Mouse (Mus musculus) urinary bladder, postnatal 4 days (tissue): ENCODE measurements at regions not wholly inside any gene's neighbourhood (a gene's known extent, or its start where the extent isn't known, plus 50 kb on each side); places are given as distances from the start of the nearest gene placed in this dataset.

Experiments
- DNase-seq, 2 experiments: peaks; one replicate each; pipeline ENCODE4 v3.0.0; 2021 to 2022; ENCODE audit warnings: low spot score in 2 of 2

- DNase-seq = peak in 1 of 2 experiments; percentile 44
Observed at GRCm38 (mm10) chr2:173334856-173335595, 58.7 kb upstream of the Pmepa1 start.

DNA sequence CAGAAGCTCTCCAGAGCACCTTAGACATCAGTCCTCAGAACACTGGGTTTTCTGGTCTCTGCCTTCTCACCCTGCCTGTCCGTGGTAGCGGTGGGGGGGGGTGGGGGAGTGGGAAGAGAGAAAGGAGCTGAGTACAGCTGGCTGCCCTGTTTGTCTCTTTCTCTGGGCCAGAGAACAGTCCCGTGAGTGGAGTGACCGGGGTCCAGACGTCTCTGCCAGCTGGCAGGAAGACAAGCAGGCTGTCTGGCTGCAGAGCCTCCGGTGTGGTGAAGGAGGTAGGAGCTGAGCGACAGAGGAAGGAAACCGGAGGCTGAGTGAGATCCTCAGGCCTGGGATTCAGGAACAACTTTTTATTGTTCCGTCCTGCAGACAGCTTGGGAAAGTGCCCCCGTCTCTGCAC lies 59.5 kb upstream of the Pmepa1 start:
- DNase-seq = peak in 1 of 2 experiments; percentile 72

- no peak for DNase-seq
Observed at GRCm38 (mm10) chr2:173337666-173338065, 61.3 kb upstream of the Pmepa1 start.

GRCm38 (mm10) chr2:173338671-173339070 lies 62.3 kb upstream of the Pmepa1 start:
- DNase-seq = peak in 1 of 2 experiments; percentile 60

- DNase-seq = no peak
Observed at GRCm38 (mm10) chr2:173339211-173339610, 62.9 kb upstream of the Pmepa1 start.

GRCm38 (mm10) chr2:173340044-173340601 lies 63.8 kb upstream of the Pmepa1 start:
- peak in 1 of 2 experiments; percentile 54 for DNase-seq

GRCm38 (mm10) chr2:173342605-173343260 lies 66.4 kb upstream of the Pmepa1 start:
- DNase-seq = no peak

GRCm38 (mm10) chr2:173343665-173344064 lies 67.3 kb upstream of the Pmepa1 start:
- no peak for DNase-seq

DNA sequence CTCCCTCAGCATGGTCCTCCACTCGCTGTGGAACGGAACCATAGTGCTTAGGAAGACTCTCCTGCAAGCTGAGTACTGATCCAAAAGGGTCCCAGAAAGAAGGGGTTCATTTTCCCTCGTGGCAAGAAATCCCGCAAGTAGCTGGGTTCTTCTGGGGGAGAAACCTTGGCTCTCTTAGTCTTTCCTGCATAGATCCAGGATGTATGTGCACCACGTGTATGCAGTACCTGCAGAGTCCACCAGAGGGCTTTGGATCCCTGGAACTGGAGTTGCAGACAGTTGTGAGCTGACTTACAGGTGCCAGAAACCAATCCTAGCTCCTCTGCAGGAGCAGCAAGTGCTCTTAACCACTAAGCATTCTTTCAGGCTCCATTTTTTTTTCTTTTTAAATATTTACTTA lies 67.9 kb upstream of the Pmepa1 start:
- DNase-seq = no peak

- no peak for DNase-seq
Observed at GRCm38 (mm10) chr2:173347341-173347740, 71.0 kb upstream of the Pmepa1 start.

DNA sequence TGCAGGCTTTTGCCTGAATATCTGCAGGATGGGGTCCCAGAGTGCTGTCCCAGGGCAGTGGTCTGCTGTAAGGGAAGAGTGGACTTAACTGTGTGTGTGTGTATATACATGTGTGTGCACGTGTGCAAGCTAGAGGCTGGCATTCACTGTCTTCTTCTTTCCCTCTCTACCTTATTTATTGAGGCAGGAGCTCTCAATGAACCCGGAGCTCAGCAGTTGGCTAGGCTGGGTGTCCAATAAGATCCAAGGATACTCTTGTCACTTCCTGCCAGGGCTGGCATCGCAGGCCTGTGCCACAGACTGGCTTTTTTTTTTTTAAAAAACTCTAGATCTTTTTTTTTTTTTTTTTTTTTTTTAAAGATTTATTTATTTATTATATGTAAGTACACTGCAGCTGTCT lies 72.4 kb upstream of the Pmepa1 start:
- DNase-seq = no peak

GRCm38 (mm10) chr2:173349510-173349909 lies 73.2 kb upstream of the Pmepa1 start:
- DNase-seq = no peak

- no peak for DNase-seq
Observed at GRCm38 (mm10) chr2:173349910-173350309, 73.6 kb upstream of the Pmepa1 start.

GRCm38 (mm10) chr2:173350405-173350804 lies 74.1 kb upstream of the Pmepa1 start:
- DNase-seq = no peak

- DNase-seq = no peak
Observed at GRCm38 (mm10) chr2:173350831-173351230, 74.5 kb upstream of the Pmepa1 start.

- DNase-seq = peak; percentile 75 to 80
Observed at GRCm38 (mm10) chr2:173351831-173352755, 75.8 kb upstream of the Pmepa1 start.

- DNase-seq = no peak
Observed at GRCm38 (mm10) chr2:173352756-173353139, 76.4 kb upstream of the Pmepa1 start.

- no peak for DNase-seq
Observed at GRCm38 (mm10) chr2:173353435-173354241, 77.3 kb upstream of the Pmepa1 start.

DNA sequence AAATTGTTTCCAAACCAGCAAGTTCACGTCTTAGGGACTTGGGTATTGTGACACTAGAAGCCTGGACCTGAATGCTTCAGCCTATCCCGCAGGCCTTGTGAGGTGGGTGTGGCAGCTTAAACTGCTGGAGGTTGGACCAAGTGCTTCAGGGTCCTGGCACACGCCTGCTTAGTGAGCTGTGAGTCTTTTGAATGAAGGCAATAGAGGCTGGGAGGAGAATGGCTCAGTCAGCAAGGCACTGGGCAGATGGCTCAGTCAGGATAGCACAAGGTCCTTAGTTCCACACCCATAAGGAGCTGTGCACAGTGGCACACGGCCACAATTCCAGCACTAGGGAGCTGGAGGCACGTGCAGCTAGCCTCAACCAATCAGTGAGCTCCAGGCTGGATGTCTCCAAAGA lies 80.5 kb upstream of the Pmepa1 start:
- DNase-seq = no peak

DNA sequence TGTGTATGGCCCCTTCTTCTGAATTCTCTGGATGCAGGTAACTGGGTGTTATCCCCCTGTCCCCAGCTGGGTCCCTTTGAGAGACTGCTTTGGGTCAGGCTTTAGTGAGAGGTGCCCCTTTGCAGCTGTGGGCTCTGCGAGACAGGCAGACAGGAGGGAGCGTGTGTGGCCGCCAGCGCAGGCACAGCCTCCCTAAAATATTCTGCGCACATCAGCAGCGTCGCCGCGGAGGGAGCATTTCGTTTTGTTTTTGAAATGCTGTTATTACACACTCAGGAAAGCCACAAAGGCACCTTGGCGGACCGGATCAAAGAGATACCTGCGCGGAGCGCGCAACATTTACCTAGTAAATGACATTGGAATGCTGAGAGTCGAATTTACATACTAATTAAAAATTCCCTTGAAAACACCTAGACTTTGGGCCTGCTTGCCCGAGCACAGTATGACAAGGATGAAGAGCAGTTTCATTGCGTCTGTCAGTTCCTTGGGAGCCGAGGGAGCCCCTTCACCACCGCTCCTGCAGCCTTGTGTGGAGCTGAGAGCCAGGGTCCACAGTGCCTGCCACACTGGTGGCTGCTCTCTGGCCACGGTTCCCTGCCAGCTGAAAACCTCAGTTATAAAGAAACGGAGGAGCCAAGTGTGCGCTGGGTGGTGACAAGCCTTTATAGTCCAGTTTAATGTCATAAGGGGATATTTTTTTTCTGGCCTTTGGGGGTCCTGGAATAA lies 89.3 kb upstream of the Pmepa1 start:
- no peak for DNase-seq
